Mouse (Mus musculus) embryonic facial prominence, embryonic 10.5 days (tissue): ENCODE results near the gene Tgm1. TPM values are rescaled to one million over a fixed set of nuclear protein-coding genes. Genes with fewer than 3 reads are reported as not detected.
A peak's percentile ranks its signal among the peaks of the same experiment; 100 is the strongest.
"Not testable (repeated sequence)": the region's sequence is repeated elsewhere in the genome, so short reads cannot be mapped to it uniquely, and the experiment has no call there.

ENCODE experiments used
- DNase-seq: peaks from one replicate; pipeline ENCODE4 v3.0.0-alpha.2; 2017; ENCODE audit warnings: low spot score
- H3K27ac ChIP-seq: fragments of 300-500 bp; sonication (generic); replicated peaks from 2 replicates; pipeline ENCODE4 v1.5.1; 2016; ENCODE audit warnings: mild to moderate bottlenecking
- H3K27me3 ChIP-seq: fragments of 300-500 bp; sonication (generic); replicated peaks from 2 replicates; pipeline ENCODE4 v1.6.1; 2016; ENCODE audit warnings: low read depth, mild to moderate bottlenecking; ENCODE audit not compliant: poor library complexity, severe bottlenecking
- H3K36me3 ChIP-seq: fragments of 300-500 bp; sonication (generic); replicated peaks from 2 replicates; pipeline ENCODE4 v1.6.1; 2016; ENCODE audit warnings: mild to moderate bottlenecking, moderate library complexity
- H3K4me1 ChIP-seq: fragments of 300-500 bp; sonication (generic); 2 replicates; pipeline ENCODE4 v1.6.1; 2016
- H3K4me3 ChIP-seq: fragments of 300-500 bp; sonication (generic); 2 replicates; pipeline ENCODE4 v1.5.1; 2016; ENCODE audit warnings: mild to moderate bottlenecking, moderate library complexity
- H3K9me3 ChIP-seq: fragments of 300-500 bp; sonication (generic); 2 replicates; pipeline ENCODE4 v1.6.1; 2016; ENCODE audit warnings: mild to moderate bottlenecking
- WGBS: fragments of 180-500 bp; shearing (Covaris S2); methylation state at CpG from one replicate; pipeline ENCODE4 v1.1.7; 2016; 5-methylcytosine and 5-hydroxymethylcytosine counted together
- polyA plus RNA-seq: library from polyadenylated mRNA; unstranded; fragments of >200 nt; fragmentation: Nextera tagmentation; extraction: Ambion mirVana; gene quantifications from 2 replicates; pipeline ENCODE4 v1.2.1, GENCODE M21; 2016

Gene Tgm1
- polyA plus RNA-seq: 0.70 and 0.90 TPM in 2 replicates

DNA sequence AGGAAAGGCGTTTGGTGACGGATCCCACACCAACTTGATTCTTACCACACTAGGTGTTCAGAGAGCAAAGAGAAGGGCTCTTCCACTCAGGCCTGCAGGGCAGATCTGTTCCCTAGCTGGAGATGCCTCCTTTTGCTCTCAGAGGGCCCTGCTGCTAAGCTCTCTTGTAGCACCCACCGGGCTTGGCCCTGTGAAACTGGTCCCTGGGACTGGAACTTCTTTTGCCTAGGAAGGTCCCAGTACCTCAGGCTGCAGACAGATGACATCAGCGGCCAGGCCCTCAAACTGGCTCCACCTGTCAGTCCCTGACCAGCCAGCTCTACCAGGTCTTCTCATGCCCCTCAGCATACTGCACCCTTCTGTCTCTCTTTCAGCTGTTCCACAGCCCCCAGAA, at the start of gene Tgm1:
Gene Tgm1 (minus strand): TSS at position 198 of the 394 bp plus-strand sequence.
- Histone ChIP-seq H3K4me1 (peaks cover 32% of the 10 kb centered on the region), H3K27me3 (peaks cover 30% of the 10 kb centered on the region), H3K4me3 (peak within 1 kb of the TSS; percentile 39), H3K9me3 (no peaks in the 10 kb centered on the region), H3K27ac (no peak within 1 kb of the TSS), H3K36me3 (peaks cover 26% of the 10 kb centered on the region)
- DNase-seq: no peak
- WGBS: 21% methylated on average over 4 of the region's 4 CpGs

DNA sequence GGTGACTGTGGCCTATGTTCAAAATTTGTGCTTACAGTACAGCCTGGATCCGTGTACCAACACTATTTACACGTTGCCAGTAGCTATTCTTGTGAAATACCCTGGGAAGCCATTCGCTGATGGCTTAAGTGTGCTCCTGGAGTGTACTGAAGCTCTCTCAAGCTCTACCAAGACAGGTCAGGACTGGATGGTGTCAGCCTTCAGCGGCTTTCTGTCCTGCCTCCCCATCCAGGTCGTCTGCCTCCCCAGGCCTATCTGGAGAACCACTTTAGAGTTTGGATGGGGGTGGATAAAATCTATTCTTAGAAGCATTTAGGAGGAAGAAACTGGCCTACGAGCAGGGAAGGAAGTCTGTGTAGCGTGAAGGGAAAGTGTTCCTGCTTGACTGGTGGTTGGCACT, 49.4 kb upstream of the Tgm1 start:
- Histone ChIP-seq H3K4me1 (peaks cover 32% of the 10 kb centered on the region), H3K4me3 (peak overlapping the region; percentile 65; the same call in 1 of the 2 replicates), H3K27ac (no peak overlapping the region), H3K27me3 (peaks cover 80% of the 10 kb centered on the region), H3K9me3 (no peaks in the 10 kb centered on the region), H3K36me3 (no peaks in the 10 kb centered on the region)
- WGBS: 68% methylated on average over 7 of the region's 7 CpGs
- DNase-seq: no peak

DNA sequence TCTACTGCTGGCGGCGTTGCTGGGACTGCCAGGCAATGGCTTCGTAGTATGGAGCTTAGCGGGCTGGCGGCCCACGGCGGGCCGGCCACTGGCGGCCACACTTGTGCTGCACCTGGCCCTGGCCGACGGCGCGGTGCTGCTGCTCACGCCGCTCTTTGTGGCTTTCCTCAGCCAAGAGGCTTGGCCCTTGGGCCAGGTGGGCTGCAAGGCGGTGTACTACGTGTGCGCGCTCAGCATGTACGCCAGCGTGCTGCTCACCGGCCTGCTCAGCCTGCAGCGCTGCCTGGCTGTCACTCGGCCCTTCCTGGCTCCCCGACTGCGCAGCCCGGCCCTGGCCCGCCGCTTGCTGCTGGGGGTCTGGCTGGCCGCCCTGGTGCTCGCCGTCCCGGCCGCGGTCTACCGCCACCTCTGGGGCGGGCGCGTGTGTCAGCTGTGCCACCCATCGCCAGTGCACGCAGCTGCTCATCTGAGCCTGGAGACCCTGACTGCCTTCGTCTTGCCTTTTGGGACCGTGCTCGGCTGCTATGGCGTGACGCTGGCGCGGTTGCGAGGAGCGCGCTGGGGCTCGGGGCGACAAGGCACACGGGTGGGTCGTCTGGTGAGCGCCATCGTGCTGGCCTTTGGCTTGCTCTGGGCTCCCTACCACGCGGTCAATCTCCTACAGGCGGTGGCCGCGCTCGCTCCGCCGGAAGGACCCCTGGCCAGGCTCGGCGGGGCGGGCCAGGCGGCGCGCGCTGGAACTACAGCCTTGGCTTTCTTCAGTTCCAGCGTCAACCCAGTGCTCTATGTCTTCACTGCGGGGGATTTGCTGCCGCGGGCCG, 48.5 kb upstream of the Tgm1 start:
- peak; percentile 84 for DNase-seq
- Histone ChIP-seq H3K27ac (peak overlapping the region; percentile 78), H3K4me1 (peaks cover 24% of the 10 kb centered on the region), H3K36me3 (no peaks in the 10 kb centered on the region), H3K9me3 (no peaks in the 10 kb centered on the region), H3K4me3 (peak overlapping the region; percentile 65), H3K27me3 (peaks cover 70% of the 10 kb centered on the region)
- WGBS: under 1% methylated on average over 77 of the region's 77 CpGs

DNA sequence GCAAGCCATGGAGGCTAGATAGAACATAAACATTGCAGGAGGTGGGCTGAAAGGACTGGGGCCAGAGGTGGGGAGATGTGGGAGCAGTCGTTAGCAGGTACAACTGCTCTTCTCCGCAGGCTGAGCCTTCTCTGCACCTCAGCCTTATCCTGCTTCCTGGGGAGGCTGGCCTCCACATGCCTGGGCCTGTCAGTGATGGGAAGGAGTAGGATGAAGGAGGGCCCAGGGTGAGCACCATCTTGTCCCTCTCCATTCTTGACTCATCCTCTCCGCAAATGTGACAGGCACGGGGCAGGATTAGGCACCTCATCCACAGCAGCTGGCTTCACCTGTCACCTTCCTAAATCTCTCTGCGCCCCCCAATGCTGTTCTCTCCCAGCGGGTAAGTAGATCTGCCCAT, 47.4 kb upstream of the Tgm1 start, which contains the start of gene Ltb4r2:
Gene Ltb4r2 (plus strand): TSS at position 266 of the 400 bp plus-strand sequence.
- Histone ChIP-seq H3K27ac (peak within 1 kb of the TSS; percentile 78), H3K9me3 (no peaks in the 10 kb centered on the region), H3K27me3 (peaks cover 60% of the 10 kb centered on the region), H3K36me3 (peaks cover 7% of the 10 kb centered on the region), H3K4me1 (peaks cover 23% of the 10 kb centered on the region), H3K4me3 (peak within 1 kb of the TSS; percentile 65)
- 68% methylated on average over 6 of the region's 6 CpGs for WGBS
- DNase-seq: no peak

DNA sequence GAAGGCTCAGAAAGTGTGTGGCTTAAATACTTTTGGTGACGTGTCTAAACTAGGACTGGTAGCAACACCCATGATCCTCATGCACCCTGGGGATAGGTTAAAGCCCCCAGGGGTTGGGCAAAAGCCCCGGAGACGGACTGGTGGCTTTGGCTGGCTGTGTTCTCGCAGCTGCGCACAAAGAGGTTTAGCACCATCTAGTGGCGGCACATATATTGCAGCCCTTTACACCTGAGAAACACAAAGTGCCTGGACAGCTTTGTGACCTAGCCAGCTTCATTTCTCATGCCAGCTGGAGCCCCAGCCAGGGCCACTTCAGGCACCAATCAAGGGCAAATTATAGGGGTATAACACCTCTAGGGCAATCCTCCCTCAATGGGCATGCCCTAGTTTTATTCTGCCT, 46.4 kb upstream of the Tgm1 start:
- Histone ChIP-seq H3K4me3 (peak overlapping the region; percentile 39), H3K4me1 (peaks cover 23% of the 10 kb centered on the region), H3K27me3 (peaks cover 50% of the 10 kb centered on the region), H3K36me3 (peaks cover 17% of the 10 kb centered on the region)
- not testable (repeated sequence) for H3K27ac ChIP-seq, H3K9me3 ChIP-seq
- peak; percentile 85 for DNase-seq
- WGBS: 2% methylated on average over 6 of the region's 6 CpGs

DNA sequence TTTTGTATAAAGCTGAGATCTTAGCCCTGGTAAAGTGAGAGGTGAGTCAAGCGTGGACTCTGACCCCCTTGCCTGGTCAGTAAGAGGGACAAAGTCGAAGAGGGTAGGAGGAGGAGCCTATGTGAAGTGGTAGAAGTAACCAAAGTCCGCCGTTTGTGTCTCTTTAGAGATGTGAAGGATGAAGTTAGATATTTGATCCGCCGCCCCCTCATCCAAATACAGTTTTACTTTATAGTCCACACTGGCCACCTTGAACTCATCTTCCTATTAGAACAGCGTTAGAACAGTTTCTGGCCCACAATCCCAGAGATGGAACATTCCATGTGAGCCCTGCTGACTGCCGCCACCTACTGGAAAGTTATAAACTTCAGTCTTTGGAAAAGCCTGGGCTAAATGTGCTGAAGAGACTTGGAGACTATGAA, 44.6 kb upstream of the Tgm1 start, which contains the start of gene Cideb:
Gene Cideb (minus strand): TSS at position 96 of the 422 bp plus-strand sequence.
- Histone ChIP-seq H3K27me3 (peaks cover 32% of the 10 kb centered on the region), H3K27ac (no peak within 1 kb of the TSS), H3K9me3 (no peaks in the 10 kb centered on the region), H3K4me3 (no peak within 1 kb of the TSS), H3K4me1 (peaks cover 23% of the 10 kb centered on the region), H3K36me3 (peaks cover 35% of the 10 kb centered on the region)
- peak; percentile 52 for DNase-seq
- WGBS: 22% methylated on average over 8 of the region's 8 CpGs

DNA sequence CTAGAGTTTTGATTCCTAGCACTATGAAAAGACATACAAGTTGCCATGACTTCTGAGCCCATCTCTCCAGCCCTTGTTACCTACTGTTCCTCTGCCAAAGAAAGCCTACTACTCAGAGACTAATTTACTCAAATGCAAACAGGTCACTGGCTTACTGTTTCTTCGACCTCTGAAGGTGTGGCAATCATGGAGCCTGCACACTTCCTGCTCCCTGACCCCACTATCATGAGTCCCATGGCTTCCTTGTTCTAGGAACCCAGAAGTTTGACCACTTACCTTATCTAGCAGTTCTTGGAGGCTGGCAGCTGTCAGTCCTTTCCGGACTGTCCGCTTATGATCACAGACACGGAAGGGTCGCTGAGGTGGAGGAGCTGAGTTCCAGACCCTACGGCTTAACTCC, 43.8 kb upstream of the Tgm1 start:
- Histone ChIP-seq H3K9me3 (no peaks in the 10 kb centered on the region), H3K4me3 (no peak overlapping the region), H3K27me3 (peaks cover 24% of the 10 kb centered on the region), H3K27ac (no peak overlapping the region), H3K4me1 (peaks cover 20% of the 10 kb centered on the region), H3K36me3 (peaks cover 43% of the 10 kb centered on the region)
- 90% methylated on average over 6 of the region's 6 CpGs for WGBS
- no peak for DNase-seq

DNA sequence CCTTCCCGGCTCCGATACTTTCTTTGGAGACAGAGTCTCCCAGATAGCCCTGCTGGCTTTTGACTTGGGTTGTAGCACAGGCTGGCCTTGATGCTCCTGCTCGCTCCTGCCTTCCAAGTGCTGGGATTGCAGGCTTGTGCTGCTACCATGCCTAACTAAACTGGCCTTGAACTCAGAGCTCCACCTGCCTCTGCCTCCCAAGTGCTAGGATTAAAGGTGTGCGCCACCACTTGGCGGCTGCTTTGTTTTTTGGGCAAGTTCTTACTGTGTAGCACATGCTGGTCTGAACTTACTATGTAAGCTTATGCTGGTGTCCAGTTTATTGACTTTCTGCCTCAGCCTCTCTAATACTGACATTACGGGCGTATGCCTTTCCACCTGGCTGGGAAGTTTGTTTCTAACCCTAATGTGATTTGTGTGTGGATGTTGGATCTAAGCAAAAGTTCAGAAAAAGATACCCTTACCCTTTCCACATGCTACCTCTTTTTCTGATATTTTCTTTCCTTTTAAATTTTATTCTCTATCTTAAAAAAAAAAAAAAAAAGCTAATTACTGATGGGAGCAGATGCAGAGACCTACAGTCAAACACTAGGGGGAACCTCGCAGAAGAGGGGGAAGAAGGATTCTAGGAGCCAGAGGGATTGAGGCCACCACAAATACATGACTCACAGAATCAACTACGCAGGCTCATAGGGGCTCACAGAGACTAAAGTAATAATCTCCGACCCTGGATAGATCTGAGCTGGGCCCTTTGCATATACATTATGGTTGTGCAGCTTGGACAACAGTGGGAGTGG, 33.5 kb upstream of the Tgm1 start:
- Histone ChIP-seq H3K36me3 (peaks cover 55% of the 10 kb centered on the region), H3K4me3 (peak overlapping the region; percentile 90)
- DNase-seq: no peak

DNA sequence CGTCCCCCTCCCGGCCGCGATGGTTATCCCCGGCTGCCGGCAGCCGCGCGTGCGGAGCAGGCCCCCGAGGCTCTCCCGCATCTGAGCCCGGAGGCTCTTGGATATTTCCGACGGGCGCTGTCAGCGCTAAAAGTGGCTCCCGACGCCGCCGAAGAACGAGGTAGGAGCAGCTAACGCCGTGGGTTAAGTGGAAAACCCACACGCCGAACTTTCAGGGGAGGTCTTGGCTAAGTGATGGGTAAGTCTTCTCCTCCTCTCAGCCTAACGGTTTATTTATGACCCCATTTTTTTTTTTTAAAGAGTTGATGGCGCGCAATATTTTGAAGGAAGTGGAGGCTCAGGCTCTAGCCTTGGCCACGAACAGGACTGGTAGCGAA, 32.1 kb upstream of the Tgm1 start:
- peaks cover 35% of the 10 kb centered on the region for H3K4me1 ChIP-seq
- no peaks in the 10 kb centered on the region for H3K27me3 ChIP-seq
- H3K27ac ChIP-seq: peak overlapping the region; percentile 85
- no peak for DNase-seq
- peaks cover 47% of the 10 kb centered on the region for H3K36me3 ChIP-seq
- WGBS: under 1% methylated on average over 31 of the region's 31 CpGs
- no peaks in the 10 kb centered on the region for H3K9me3 ChIP-seq
- H3K4me3 ChIP-seq: peak overlapping the region; percentile 90

More for the DNA sequence above, 33.5 kb upstream of the Tgm1 start:
- Histone ChIP-seq H3K4me1 (peaks cover 35% of the 10 kb centered on the region), H3K27ac (no peak overlapping the region), H3K9me3 (no peaks in the 10 kb centered on the region), H3K27me3 (no peaks in the 10 kb centered on the region)
- WGBS: 89% methylated on average over 10 of the region's 10 CpGs

DNA sequence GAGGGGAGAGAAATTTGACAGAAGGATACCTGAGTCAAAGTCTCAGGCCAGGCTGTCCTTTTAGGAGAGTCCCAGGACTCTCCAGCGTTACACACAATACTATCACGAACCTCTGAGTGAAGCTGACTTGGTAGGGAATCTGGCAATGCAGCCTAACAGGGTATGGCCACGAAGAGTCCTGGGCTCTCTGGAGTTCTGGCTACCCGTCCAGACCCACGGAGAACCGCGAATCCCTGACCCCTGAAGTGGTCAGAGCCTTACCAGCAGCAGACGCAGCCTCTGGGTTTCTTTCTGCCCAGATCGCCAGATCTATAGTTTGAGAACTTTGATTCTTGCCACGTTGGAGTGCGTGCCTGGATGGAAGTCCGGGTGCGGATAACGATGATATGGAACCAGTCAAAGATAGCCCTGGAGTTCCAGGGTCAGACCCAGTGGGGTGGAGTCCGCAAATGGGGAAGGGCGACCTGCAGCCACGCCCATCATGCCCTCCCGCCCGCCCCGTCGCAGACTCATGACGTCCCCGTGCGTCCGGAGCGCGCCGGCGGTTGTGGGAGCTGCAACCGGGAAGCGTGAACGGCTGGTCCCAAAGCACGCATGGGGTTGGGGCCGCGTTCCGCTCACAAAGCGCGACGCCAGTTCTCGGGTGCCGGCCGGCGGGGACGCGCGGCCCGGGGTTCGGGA, 31.6 kb upstream of the Tgm1 start, which contains the start of the genes Dhrs1 and Nop9:
Gene Dhrs1 (minus strand): TSS at position 511 of the 681 bp plus-strand sequence.
Gene Nop9 (plus strand): TSS at position 514 of the 681 bp plus-strand sequence.
- Histone ChIP-seq H3K4me3 (peak within 1 kb of the TSS; percentile 90), H3K27me3 (no peaks in the 10 kb centered on the region), H3K4me1 (peaks cover 35% of the 10 kb centered on the region), H3K27ac (peak within 1 kb of the TSS; percentile 85), H3K36me3 (peaks cover 47% of the 10 kb centered on the region), H3K9me3 (no peaks in the 10 kb centered on the region)
- 2% methylated on average over 48 of the region's 48 CpGs for WGBS
- DNase-seq: peak; percentile 96

DNA sequence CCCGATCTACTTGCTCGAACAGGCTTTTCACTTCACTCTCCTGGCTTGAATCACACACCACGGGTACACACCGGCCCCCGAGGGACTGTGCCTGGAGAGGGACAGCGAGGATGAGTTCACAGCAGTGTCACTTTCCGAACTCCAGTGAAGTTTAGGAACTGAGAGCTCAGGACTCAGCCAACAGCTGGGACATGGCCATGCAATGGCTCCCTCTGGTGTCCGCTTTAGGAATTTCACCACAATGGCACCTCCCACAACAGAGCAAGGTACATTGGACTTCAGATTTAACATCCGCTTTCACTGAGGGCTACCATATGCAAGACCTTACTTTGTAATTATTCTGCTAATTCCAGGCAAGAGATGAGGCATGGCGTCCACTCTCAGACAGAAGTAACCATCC, 30.0 kb upstream of the Tgm1 start:
- Histone ChIP-seq H3K9me3 (no peaks in the 10 kb centered on the region), H3K27me3 (no peaks in the 10 kb centered on the region), H3K4me3 (peak overlapping the region; percentile 32; the same call in 1 of the 2 replicates), H3K36me3 (peaks cover 47% of the 10 kb centered on the region), H3K4me1 (peaks cover 35% of the 10 kb centered on the region), H3K27ac (no peak overlapping the region)
- peak; percentile 86 for DNase-seq
- 22% methylated on average over 10 of the region's 10 CpGs for WGBS
